Mouse (Mus musculus) CD4-positive, CD25-positive, alpha-beta regulatory T cell, adult 4 months (primary cell): ENCODE results near the gene Gm13030. TPM values are rescaled to one million over a fixed set of nuclear protein-coding genes. Genes with fewer than 3 reads are reported as not detected.

Experiments used
- polyA plus RNA-seq, 2 experiments: library from polyadenylated mRNA; unstranded; fragments of 100-300 nt; shearing (Covaris generic); gene quantifications; one replicate each; pipeline ENCODE4 v1.2.1; 2017

The Gm13030 gene
- polyA plus RNA-seq, 2 experiments from 2014 or later: not detected

Other genes starting within 250 kb of the Gm13030 start
- gene Vwa5b1, start 238.1 kb downstream of the Gm13030 start, polyA plus RNA-seq: not detected
- not detected for gene Pla2g2c, start 149.2 kb downstream of the Gm13030 start, polyA plus RNA-seq
- gene Ubxn10, start 136.8 kb downstream of the Gm13030 start, polyA plus RNA-seq: not detected
- not detected for gene Pla2g2f, start 116.3 kb downstream of the Gm13030 start, polyA plus RNA-seq
- gene Pla2g2d, start 98.2 kb downstream of the Gm13030 start, polyA plus RNA-seq: under 1 TPM; 0.15 to 0.85 TPM
- not detected for gene Pla2g5, start 10.5 kb downstream of the Gm13030 start, polyA plus RNA-seq
- not detected for gene Pla2g2e, start 4.0 kb upstream of the Gm13030 start, polyA plus RNA-seq
- gene Otud3, start 40.0 kb upstream of the Gm13030 start, polyA plus RNA-seq: under 1 TPM in 1 of 2 experiments, not detected in 1; 0.62 TPM
- gene Rnf186, start 93.1 kb upstream of the Gm13030 start, polyA plus RNA-seq: not detected
- 10 to 100 TPM; 22.5 to 44.8 TPM for gene Tmco4, start 98.9 kb upstream of the Gm13030 start, polyA plus RNA-seq
- not detected for gene Htr6, start 201.6 kb upstream of the Gm13030 start, polyA plus RNA-seq
- gene Nbl1, start 219.0 kb upstream of the Gm13030 start, polyA plus RNA-seq: under 1 TPM; 0.46 to 0.78 TPM